Mouse (Mus musculus): Measurements from ENCODE around the gene Retreg1.

GRCm38 (mm10) chr15:25992992-25993727 is 150.2 kb downstream of the Retreg1 start:
- TF ChIP-seq CTCF (IDR thresholded peaks at IDR 0.05; ENCODE audit: borderline replicate concordance, control insufficient read depth, extremely low read depth, insufficient read depth, low read length, poor library complexity): no peak
- TF ChIP-seq POLR2A (IDR thresholded peaks at IDR 0.05; ENCODE audit: control insufficient read depth, extremely low read depth, insufficient read depth, low read length, poor library complexity): no peak
